Mouse (Mus musculus) ZHBTc4 (cell line): ENCODE measurements around the gene Ctla4.

ENCODE experiments used
- DNase-seq: peaks from one replicate; pipeline ENCODE4 v3.0.0-alpha.2; 2011; ENCODE audit warnings: low read depth, low spot score

Gene Ctla4

GRCm38 (mm10) chr1:60920493-60921355, 33.9 kb downstream of the Ctla4 start:
- DNase-seq = peak; percentile 49

- no peak for DNase-seq
Observed at GRCm38 (mm10) chr1:60929036-60929435, 42.2 kb downstream of the Ctla4 start.

- DNase-seq = no peak
Observed at GRCm38 (mm10) chr1:60930397-60930796, 43.6 kb downstream of the Ctla4 start.

- DNase-seq = no peak
Observed at GRCm38 (mm10) chr1:60935968-60936581, 49.3 kb downstream of the Ctla4 start.

- DNase-seq = no peak
Observed at GRCm38 (mm10) chr1:60936963-60937711, 50.3 kb downstream of the Ctla4 start.

- DNase-seq = no peak
Observed at GRCm38 (mm10) chr1:60938256-60938655, 51.5 kb downstream of the Ctla4 start.

GRCm38 (mm10) chr1:60938974-60939373, 52.2 kb downstream of the Ctla4 start:
- DNase-seq = no peak

GRCm38 (mm10) chr1:60940023-60940422, 53.2 kb downstream of the Ctla4 start:
- no peak for DNase-seq

- no peak for DNase-seq
Observed at GRCm38 (mm10) chr1:60940620-60941019, 53.8 kb downstream of the Ctla4 start.

- DNase-seq = no peak
Observed at GRCm38 (mm10) chr1:60941056-60942048, 54.6 kb downstream of the Ctla4 start.

GRCm38 (mm10) chr1:60942921-60943320, 56.1 kb downstream of the Ctla4 start:
- no peak for DNase-seq

GRCm38 (mm10) chr1:60945633-60946401, 59.0 kb downstream of the Ctla4 start:
- no peak for DNase-seq

- DNase-seq = no peak
Observed at GRCm38 (mm10) chr1:60948112-60948511, 61.3 kb downstream of the Ctla4 start.

- DNase-seq = no peak
Observed at GRCm38 (mm10) chr1:60952958-60953357, 66.2 kb downstream of the Ctla4 start.

- no peak for DNase-seq
Observed at GRCm38 (mm10) chr1:60953686-60954085, 66.9 kb downstream of the Ctla4 start.

GRCm38 (mm10) chr1:60954759-60955158, 68.0 kb downstream of the Ctla4 start:
- peak; percentile 21 for DNase-seq

- DNase-seq = no peak
Observed at GRCm38 (mm10) chr1:60955186-60955585, 68.4 kb downstream of the Ctla4 start.

GRCm38 (mm10) chr1:60956196-60956595, 69.4 kb downstream of the Ctla4 start:
- DNase-seq = no peak

GRCm38 (mm10) chr1:60958287-60958686, 71.5 kb downstream of the Ctla4 start:
- DNase-seq = no peak

- no peak for DNase-seq
Observed at GRCm38 (mm10) chr1:60959246-60959645, 72.4 kb downstream of the Ctla4 start.
